Mouse (Mus musculus) liver (tissue): Measurements from ENCODE around the gene Mrps27.

ENCODE experiments used
- DNase-seq: peaks from one replicate; pipeline ENCODE4 v3.0.0-alpha.2; 2020; ENCODE audit warnings: mixed read lengths

Mrps27 gene

GRCm38 (mm10) chr13:99352758-99353489 lies 8.3 kb downstream of the Mrps27 start:
- peak; percentile 95 for DNase-seq

- no peak for DNase-seq
Measured at GRCm38 (mm10) chr13:99353490-99353851, 8.9 kb downstream of the Mrps27 start.

- DNase-seq = no peak
Measured at GRCm38 (mm10) chr13:99355072-99355471, 10.5 kb downstream of the Mrps27 start.

- no peak for DNase-seq
Measured at GRCm38 (mm10) chr13:99355861-99356260, 11.3 kb downstream of the Mrps27 start.

- no peak for DNase-seq
Measured at GRCm38 (mm10) chr13:99356428-99357265, 12.1 kb downstream of the Mrps27 start.

GRCm38 (mm10) chr13:99358921-99359320 lies 14.3 kb downstream of the Mrps27 start:
- DNase-seq = no peak

GRCm38 (mm10) chr13:99363866-99364265 lies 19.3 kb downstream of the Mrps27 start:
- no peak for DNase-seq

GRCm38 (mm10) chr13:99366422-99367175 lies 22.0 kb downstream of the Mrps27 start:
- DNase-seq = no peak

- no peak for DNase-seq
Measured at GRCm38 (mm10) chr13:99367554-99368174, 23.1 kb downstream of the Mrps27 start.

- no peak for DNase-seq
Measured at GRCm38 (mm10) chr13:99369103-99369502, 24.5 kb downstream of the Mrps27 start.

GRCm38 (mm10) chr13:99371285-99371684 lies 26.7 kb downstream of the Mrps27 start:
- no peak for DNase-seq

GRCm38 (mm10) chr13:99373684-99374083 lies 29.1 kb downstream of the Mrps27 start:
- no peak for DNase-seq

- DNase-seq = no peak
Measured at GRCm38 (mm10) chr13:99374191-99374590, 29.6 kb downstream of the Mrps27 start.

- DNase-seq = peak; percentile 73
Measured at GRCm38 (mm10) chr13:99375550-99375949, 31.0 kb downstream of the Mrps27 start.

GRCm38 (mm10) chr13:99377055-99377454 lies 32.5 kb downstream of the Mrps27 start:
- no peak for DNase-seq

- DNase-seq = no peak
Measured at GRCm38 (mm10) chr13:99378223-99378622, 33.6 kb downstream of the Mrps27 start.

- DNase-seq = no peak
Measured at GRCm38 (mm10) chr13:99382373-99382772, 37.8 kb downstream of the Mrps27 start.

- DNase-seq = no peak
Measured at GRCm38 (mm10) chr13:99384555-99385203, 40.1 kb downstream of the Mrps27 start.

- DNase-seq = no peak
Measured at GRCm38 (mm10) chr13:99385911-99386310, 41.3 kb downstream of the Mrps27 start.

- no peak for DNase-seq
Measured at GRCm38 (mm10) chr13:99386341-99386740, 41.8 kb downstream of the Mrps27 start.

GRCm38 (mm10) chr13:99387901-99388811 lies 43.6 kb downstream of the Mrps27 start:
- no peak for DNase-seq
